Mouse (Mus musculus) midbrain, postnatal 0 days (tissue): ENCODE measurements around the gene Gm49510. TPM values are rescaled to one million over a fixed set of nuclear protein-coding genes. Genes with fewer than 3 reads are reported as not detected.

ENCODE experiments used
- ATAC-seq: fragments of 200-750 bp; cut with Nextera tagmentation; 2 replicates; pipeline ENCODE4 v1.8.0; 2017; ENCODE audit warnings: moderate number of reproducible peaks, mild to moderate bottlenecking, moderate TSS enrichment, moderate library complexity; ENCODE audit not compliant: low FRiP score
- DNase-seq: peaks from one replicate; pipeline ENCODE4 v3.0.0-alpha.2; 2015; ENCODE audit warnings: low spot score
- H3K27ac ChIP-seq: fragments of 300-500 bp; sonication (generic); 2 replicates; pipeline ENCODE4 v1.5.1; 2014; ENCODE audit warnings: low read depth, mild to moderate bottlenecking, low read length, mixed read lengths
- H3K27me3 ChIP-seq: fragments of 300-500 bp; sonication (generic); 2 replicates; pipeline ENCODE4 v1.6.1; 2014; ENCODE audit warnings: low read length, control low read depth, mixed read lengths; ENCODE audit not compliant: insufficient read depth
- H3K36me3 ChIP-seq: fragments of 300-500 bp; sonication (generic); 2 replicates; pipeline ENCODE4 v1.6.1; 2014; ENCODE audit warnings: low read length, control low read depth, mixed read lengths; ENCODE audit not compliant: insufficient read depth
- H3K4me1 ChIP-seq: fragments of 300-500 bp; sonication (generic); 2 replicates; pipeline ENCODE4 v1.6.1; 2014; ENCODE audit warnings: mild to moderate bottlenecking, control low read depth, antibody characterized with exemption, low read length, mixed read lengths; ENCODE audit not compliant: insufficient read depth
- H3K4me2 ChIP-seq: fragments of 300-500 bp; sonication (generic); 2 replicates; pipeline ENCODE4 v1.6.1; 2014; ENCODE audit warnings: low read depth, mild to moderate bottlenecking, low read length, mixed read lengths; ENCODE audit not compliant: poor library complexity, severe bottlenecking
- H3K4me3 ChIP-seq: fragments of 300-500 bp; sonication (generic); 2 replicates; pipeline ENCODE4 v1.5.1; 2014; ENCODE audit warnings: low read depth, mild to moderate bottlenecking, low read length, moderate library complexity
- H3K9ac ChIP-seq: fragments of 300-500 bp; sonication (generic); replicated peaks from 2 replicates; pipeline ENCODE4 v1.6.1; 2014; ENCODE audit warnings: mild to moderate bottlenecking, low read length, moderate library complexity, mixed read lengths; ENCODE audit not compliant: poor library complexity, severe bottlenecking
- H3K9me3 ChIP-seq: fragments of 300-500 bp; sonication (generic); 2 replicates; pipeline ENCODE4 v1.6.1; 2016; ENCODE audit warnings: low read length, control low read depth
- CTCF ChIP-seq: IDR thresholded peaks from 2 replicates; pipeline ENCODE4 v1.5.1; 2016; ENCODE audit warnings: antibody characterized with exemption, mild to moderate bottlenecking
- WGBS: fragments of 180-500 bp; shearing (Covaris S2); extraction: QIAGEN DNeasy Blood & Tissue Kit; methylation state at CpG from one replicate; pipeline ENCODE4 v1.1.7; 2014; 5-methylcytosine and 5-hydroxymethylcytosine counted together
- polyA plus RNA-seq: library from polyadenylated mRNA; unstranded; fragments of >200 nt; fragmentation: Nextera tagmentation; extraction: Ambion mirVana; gene quantifications from 2 replicates; pipeline ENCODE4 v1.2.1, GENCODE M21; 2015
- total RNA-seq: library from RNA; depleted of rRNA; stranded (reverse); fragments of >200 nt; gene quantifications from 2 replicates; pipeline ENCODE4 v1.2.3, GENCODE M21; 2014

Gene Gm49510
- total and polyA plus RNA-seq, 2 experiments from 2014 or later, result 0.17 to 1.7 TPM

DNA sequence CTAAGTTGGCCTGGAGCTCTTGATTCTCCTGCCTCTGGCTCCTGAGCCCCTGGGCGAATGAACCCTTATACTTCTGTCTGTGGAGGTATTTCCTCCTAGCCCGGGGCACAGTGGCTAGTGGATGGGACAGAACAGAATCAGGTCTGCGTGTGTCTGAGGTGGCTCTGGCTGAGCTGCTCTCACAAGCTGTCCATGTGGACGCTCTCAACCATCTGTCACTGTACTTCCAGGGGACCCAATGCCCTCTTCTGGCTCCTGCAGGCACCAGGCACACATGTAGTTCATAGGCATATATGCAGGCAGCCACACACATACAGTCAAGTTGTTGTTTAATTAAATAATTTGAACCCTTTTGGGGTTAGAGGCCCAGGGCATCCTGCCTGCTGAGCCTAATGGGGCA lies 40.2 kb upstream of the Gm49510 start:
- DNase-seq, result no peak
- Histone ChIP-seq H3K9me3 (no peaks in the 10 kb centered on the region), H3K27ac (no peak overlapping the region), H3K27me3 (no peaks in the 10 kb centered on the region), H3K4me1 (no peaks in the 10 kb centered on the region), H3K4me3 (no peak overlapping the region), H3K4me2 (no peak overlapping the region), H3K9ac (no peak overlapping the region), H3K36me3 (no peaks in the 10 kb centered on the region)
- no peak for TF ChIP-seq CTCF
- ATAC-seq, result no peak
- 80% methylated on average over 4 of the region's 4 CpGs for WGBS

DNA sequence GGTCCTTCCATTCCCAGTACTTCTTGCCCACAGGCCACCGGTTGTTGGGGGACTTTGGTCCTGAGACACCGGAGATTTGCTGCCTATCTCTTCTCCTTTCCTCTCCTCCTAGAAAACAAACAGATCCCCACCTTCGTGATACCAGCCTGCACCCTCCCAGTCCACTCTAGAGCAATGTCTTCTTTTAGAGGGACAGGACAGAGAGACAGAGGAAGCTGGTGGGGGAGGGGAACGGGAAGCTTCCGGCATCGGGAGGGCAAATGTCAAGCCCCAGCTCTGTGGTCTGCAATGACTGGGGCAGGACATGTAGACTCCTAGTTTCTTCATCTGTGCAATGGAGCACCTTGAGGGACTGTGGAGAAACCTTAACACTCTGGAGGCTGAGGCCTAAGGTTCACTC lies 39.8 kb upstream of the Gm49510 start:
- no peak overlapping the region for H3K4me2 ChIP-seq
- H3K4me3 ChIP-seq, result no peak overlapping the region
- no peaks in the 10 kb centered on the region for H3K36me3 ChIP-seq
- no peak overlapping the region for H3K9ac ChIP-seq
- no peak for ATAC-seq
- TF ChIP-seq CTCF, result no peak
- H3K9me3 ChIP-seq, result no peaks in the 10 kb centered on the region
- 85% methylated on average over 6 of the region's 6 CpGs for WGBS
- no peak overlapping the region for H3K27ac ChIP-seq
- no peaks in the 10 kb centered on the region for H3K27me3 ChIP-seq
- H3K4me1 ChIP-seq, result no peaks in the 10 kb centered on the region
- DNase-seq, result no peak

- no peak for DNase-seq
- 81% methylated on average over 5 of the region's 5 CpGs for WGBS
- Histone ChIP-seq H3K36me3 (no peaks in the 10 kb centered on the region), H3K9me3 (no peaks in the 10 kb centered on the region), H3K4me2 (no peak overlapping the region), H3K27ac (no peak overlapping the region), H3K9ac (no peak overlapping the region), H3K4me3 (no peak overlapping the region), H3K4me1 (no peaks in the 10 kb centered on the region), H3K27me3 (no peaks in the 10 kb centered on the region)
- no peak for ATAC-seq
- TF ChIP-seq CTCF, result no peak
Measured at GRCm38 (mm10) chr15:78862280-78862679, 37.2 kb upstream of the Gm49510 start.

DNA sequence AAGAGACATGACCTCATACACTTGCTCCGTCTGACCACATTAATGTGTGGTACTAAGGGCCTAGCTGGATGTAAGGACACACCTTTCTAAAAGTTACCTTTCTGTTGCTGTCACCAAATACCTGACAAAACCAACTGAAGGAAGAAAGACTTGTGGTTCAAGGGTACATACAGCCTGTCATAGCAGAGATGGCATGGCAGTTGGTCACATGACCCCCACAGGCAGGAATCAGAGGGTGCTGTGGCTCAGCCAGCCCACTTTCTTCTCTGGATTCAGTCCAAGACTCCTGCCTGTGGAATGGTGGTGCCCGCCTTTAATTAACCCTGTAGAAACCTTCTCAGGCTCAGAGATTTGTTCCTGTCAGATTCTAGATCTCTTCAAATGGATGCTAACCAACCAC lies 36.3 kb upstream of the Gm49510 start:
- H3K9me3 ChIP-seq, result no peaks in the 10 kb centered on the region
- no peaks in the 10 kb centered on the region for H3K4me1 ChIP-seq
- no peak overlapping the region for H3K4me3 ChIP-seq
- H3K4me2 ChIP-seq, result no peak overlapping the region
- 67% methylated on average over 2 of the region's 2 CpGs for WGBS
- H3K27ac ChIP-seq, result no peak overlapping the region
- H3K9ac ChIP-seq, result no peak overlapping the region
- H3K27me3 ChIP-seq, result no peaks in the 10 kb centered on the region
- no peaks in the 10 kb centered on the region for H3K36me3 ChIP-seq
- no peak for TF ChIP-seq CTCF
- DNase-seq, result no peak
- ATAC-seq, result no peak

GRCm38 (mm10) chr15:78863852-78864253 lies 35.6 kb upstream of the Gm49510 start:
- Histone ChIP-seq H3K4me3 (no peak overlapping the region), H3K36me3 (no peaks in the 10 kb centered on the region), H3K9me3 (no peaks in the 10 kb centered on the region), H3K27me3 (no peaks in the 10 kb centered on the region), H3K27ac (no peak overlapping the region), H3K4me2 (no peak overlapping the region), H3K4me1 (no peaks in the 10 kb centered on the region), H3K9ac (no peak overlapping the region)
- DNase-seq (no peak), ATAC-seq (no peak)
- 51% methylated on average over 13 of the region's 13 CpGs for WGBS
- no peak for TF ChIP-seq CTCF

DNA sequence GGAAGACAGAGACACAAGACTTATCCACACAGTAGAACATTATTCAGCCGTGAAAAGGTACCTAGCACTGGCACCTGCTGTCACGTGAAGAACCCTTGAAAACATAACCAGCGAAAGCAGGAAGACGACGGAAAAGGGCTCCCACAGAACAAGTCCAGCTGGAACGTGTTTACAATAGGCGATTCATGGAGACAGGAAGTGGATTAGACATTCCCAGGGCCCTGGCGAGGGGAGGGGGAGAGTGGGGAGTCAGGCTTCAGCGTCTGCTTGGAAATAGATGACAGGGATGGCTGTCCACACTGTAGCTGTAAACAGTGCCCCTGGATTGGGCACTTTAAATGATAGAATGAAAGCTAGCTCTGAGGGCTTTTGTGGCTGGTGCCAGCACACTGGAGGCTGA lies 31.1 kb upstream of the Gm49510 start:
- Histone ChIP-seq H3K27ac (peak overlapping the region; percentile 59), H3K9me3 (no peaks in the 10 kb centered on the region), H3K4me1 (no peaks in the 10 kb centered on the region), H3K36me3 (no peaks in the 10 kb centered on the region), H3K9ac (no peak overlapping the region), H3K4me3 (no peak overlapping the region), H3K27me3 (no peaks in the 10 kb centered on the region), H3K4me2 (no peak overlapping the region)
- 19% methylated on average over 9 of the region's 9 CpGs for WGBS
- TF ChIP-seq CTCF, result no peak
- peak; percentile 72; the same call in 1 of the 2 replicates for ATAC-seq
- peak; percentile 75 for DNase-seq
